Mouse (Mus musculus) layer of hippocampus, postnatal 25 days (tissue): ENCODE results near the gene Apol6. TPM values are rescaled to one million over a fixed set of nuclear protein-coding genes. Genes with fewer than 3 reads are reported as not detected.

Source experiments
- DNase-seq, 2 experiments: peaks; one replicate each; pipeline ENCODE4 v3.0.0; 2022; ENCODE audit warnings: mixed read lengths in 2 of 2, low spot score in 1 of 2; ENCODE audit errors: extremely low spot score in 1 of 2
- total RNA-seq, 2 experiments: library from RNA; stranded (reverse); gene quantifications; 2 replicates each; pipeline ENCODE4 v1.2.3; 2021

Gene Apol6
- total RNA-seq = not detected

DNA sequence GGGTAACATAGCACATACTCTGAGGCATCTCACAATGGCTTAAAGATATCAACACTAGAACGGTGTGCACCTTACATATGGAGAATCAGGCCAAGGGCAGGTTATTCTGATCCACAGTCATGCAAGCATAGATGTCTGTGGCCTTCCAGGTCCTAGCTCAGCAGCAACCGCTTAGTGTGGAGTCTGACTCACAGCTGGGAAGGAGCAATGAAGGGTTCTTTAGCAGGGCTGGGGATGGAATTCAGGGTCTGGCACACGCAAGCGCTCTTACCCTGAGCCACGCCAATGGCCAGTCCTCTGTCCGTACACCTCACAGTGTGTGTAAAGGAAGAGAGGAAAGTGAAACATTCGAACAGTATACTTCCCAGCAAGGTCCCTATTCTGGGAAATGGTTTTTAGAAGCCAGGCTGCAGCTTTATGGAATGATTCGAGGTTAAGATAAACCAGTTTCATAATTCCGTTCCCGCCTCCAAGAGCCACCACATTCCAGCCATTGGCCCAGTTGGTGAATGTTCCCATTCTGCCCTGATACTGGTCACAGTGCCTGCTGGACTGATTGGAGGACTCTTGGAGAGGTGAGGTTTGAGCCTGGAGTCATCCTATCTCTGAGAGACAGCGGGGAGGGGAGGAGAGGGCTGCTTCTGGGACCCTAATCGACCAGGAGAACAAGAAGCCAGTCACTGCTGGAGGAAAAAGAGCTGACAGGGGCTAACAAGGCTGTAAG is at the start of gene Apol6:
Apol6 (plus strand) TSS at position 133 of the 724 bp plus-strand sequence.
- DNase-seq = no peak

GRCm38 (mm10) chr15:76998048-76998447 is 46.5 kb upstream of the Apol6 start:
- no peak for DNase-seq

- peak in 1 of 2 experiments; percentile 25 for DNase-seq
Measured at GRCm38 (mm10) chr15:76998878-76999588, 45.5 kb upstream of the Apol6 start.

DNA sequence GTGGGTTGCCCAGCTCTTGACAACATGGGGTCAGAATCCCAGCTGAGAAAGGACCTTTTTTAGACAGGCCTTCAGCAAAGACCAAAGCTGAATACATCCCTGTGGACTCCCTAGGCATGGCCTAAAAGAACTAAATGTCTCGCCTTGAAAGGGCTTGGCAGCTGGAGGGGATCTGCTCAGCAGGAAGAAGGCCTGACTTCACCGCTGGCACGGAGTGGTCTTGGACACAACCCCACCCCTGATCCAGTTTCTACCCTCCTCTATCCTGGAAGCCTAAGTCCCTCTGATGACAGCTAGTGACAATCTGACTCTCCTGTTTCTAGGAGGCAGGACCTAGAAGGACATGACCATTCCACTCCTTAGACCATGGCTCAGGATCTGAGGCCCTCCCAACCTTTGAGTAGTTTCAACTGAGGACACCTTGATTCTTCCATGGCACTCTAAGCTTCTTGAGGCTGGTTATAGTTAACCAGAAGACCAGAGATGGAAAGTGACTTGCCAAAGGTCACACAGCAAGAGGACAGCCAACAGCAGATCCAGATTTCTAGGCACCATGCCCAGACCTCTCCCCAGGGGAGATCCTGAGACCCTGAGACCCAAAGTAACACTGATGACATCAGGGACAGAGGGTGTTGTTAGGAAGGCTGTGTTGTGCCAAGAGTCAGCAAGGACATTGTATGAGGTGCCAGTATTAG is 41.2 kb upstream of the Apol6 start:
- no peak for DNase-seq

GRCm38 (mm10) chr15:77003868-77004215 is 40.7 kb upstream of the Apol6 start:
- peak in 1 of 2 experiments; percentile 51 for DNase-seq

DNA sequence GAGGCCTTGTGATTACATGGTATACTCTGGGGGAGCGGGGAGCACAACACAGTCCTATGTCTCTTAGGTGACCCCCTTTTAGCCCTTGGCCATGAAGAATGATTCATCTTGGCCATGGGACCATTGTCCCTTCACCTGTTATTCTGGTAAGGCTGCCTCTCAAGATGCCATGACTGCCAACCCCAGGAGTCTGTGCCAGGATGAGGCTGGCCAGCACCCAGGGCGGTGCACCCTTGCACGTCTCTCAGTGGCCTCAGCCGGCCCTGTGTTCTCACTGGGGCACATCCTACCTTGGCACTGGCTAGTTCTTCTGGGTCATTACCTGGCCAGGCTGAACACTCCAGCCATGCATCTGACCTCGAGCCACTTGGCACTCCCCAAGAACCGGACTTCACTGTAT is 35.7 kb upstream of the Apol6 start:
- DNase-seq = no peak

- no peak for DNase-seq
Measured at GRCm38 (mm10) chr15:77013753-77014241, 30.7 kb upstream of the Apol6 start.

GRCm38 (mm10) chr15:77014431-77014830 is 30.1 kb upstream of the Apol6 start:
- DNase-seq = no peak

DNA sequence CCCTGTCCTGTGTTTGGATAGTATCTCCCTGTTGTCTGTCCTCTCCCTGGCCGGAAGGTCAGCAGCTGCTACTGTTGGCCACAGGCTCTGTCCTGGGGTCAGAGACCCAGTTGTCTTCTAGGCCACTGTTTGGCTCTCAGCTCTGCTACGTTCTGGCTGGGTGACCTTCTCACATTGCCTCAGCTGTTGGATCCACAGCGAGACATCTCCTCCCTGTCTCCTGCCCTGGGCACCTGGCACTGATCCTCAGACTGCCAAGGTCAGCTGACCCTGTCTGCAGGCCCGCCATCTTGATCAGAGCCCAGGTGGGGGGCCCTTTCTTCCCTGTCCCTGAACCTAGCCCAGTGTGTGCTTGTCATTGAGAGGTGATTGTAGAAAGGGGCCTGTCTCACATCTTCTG is 29.5 kb upstream of the Apol6 start:
- no peak for DNase-seq

DNA sequence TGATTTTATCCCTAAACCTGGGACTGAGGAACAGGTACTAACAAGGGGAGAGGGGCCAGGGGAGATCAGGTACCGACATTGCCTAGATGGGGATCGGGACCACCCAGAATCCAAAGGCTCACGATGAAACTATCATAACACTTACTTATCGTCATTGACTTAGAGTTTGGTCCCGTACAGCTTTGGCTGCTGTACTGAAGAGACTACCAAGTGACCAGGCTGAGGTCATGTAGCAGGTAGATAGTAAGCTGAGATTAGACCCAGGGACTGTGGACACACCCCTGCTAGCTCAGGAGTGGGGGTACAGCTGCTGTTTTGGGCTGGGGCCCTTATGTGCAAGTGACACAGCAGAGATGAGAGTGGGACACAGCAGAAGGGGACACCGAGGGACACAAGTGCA is 28.0 kb upstream of the Apol6 start:
- DNase-seq = no peak

DNA sequence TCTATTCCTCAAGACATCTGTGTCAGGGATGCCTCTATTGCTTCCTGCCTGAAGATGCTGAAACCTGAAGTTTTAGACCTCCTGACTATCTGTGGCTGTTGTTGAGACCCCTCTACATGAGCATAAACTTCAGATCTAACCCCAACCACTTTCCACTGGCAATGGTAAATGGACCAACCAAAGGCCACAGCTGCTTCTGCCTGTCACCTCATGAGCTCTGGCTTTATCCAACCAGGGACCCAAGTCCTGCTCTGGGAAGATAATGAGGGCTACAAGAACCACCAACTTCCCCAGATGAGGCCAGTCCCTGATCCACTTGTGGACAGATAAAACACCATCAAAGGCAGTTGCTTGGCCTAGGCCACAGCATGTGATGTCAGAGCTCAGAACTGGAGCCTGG is 26.6 kb upstream of the Apol6 start:
- no peak for DNase-seq

GRCm38 (mm10) chr15:77018740-77019340 is 25.7 kb upstream of the Apol6 start:
- no peak for DNase-seq

- DNase-seq = no peak
Measured at GRCm38 (mm10) chr15:77019533-77019932, 25.0 kb upstream of the Apol6 start.

- no peak for DNase-seq
Measured at GRCm38 (mm10) chr15:77020136-77020535, 24.4 kb upstream of the Apol6 start.

DNA sequence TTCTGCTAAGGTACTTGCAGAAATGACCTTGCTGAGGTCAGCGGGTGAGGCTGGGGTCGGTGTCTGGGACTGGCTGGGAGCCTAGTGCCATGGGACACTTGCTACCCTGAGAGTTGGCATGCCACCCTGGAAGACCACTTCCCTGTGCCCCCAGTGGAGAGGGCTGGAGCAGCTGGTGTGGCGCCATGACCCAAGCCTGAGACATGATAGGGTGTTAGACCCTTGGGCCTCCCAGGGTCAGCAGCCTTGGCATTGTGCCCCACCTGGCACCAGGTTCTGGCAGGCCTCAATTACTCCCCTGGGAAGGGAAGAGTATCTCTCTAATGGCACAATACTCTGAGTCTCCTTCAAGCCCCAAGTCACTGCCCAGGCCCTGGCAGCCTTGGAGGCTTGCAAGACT is 23.5 kb upstream of the Apol6 start:
- no peak for DNase-seq

GRCm38 (mm10) chr15:77021851-77022250 is 22.7 kb upstream of the Apol6 start:
- DNase-seq = no peak

- DNase-seq = no peak
Measured at GRCm38 (mm10) chr15:77022401-77022957, 22.1 kb upstream of the Apol6 start.

DNA sequence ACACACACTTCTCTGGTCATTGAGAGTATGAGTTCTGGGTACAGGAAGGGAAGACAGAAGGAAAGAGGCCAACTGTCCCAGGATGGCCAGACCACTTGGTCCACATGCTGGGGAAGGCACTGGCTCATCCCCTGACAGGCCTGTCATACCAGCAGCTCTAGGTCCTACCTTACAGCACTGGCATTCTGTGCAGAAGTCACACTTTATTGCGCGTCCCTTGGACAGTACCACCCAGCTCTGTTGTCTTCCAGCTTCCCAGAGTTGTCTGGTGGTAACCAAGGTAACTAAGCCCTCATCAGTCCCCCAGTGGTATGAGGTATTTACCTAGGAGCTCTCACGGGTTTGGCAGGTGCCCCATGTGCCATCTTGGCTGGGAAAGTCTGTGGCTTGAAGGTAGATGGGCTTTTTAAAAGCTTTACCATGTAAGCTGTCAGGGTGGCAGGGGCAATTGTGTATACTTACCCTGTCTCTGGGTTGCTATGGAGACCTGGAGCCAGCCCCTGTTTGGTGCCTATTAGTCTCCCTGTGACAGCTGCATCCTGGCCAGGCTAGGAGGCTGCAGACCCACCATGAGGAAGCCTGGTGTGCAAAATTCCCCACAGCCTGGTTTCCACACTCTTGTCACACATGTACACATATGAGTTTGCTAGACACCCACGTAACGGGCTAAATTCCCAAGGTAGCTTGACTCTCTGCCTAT is 18.5 kb upstream of the Apol6 start:
- no peak for DNase-seq

DNA sequence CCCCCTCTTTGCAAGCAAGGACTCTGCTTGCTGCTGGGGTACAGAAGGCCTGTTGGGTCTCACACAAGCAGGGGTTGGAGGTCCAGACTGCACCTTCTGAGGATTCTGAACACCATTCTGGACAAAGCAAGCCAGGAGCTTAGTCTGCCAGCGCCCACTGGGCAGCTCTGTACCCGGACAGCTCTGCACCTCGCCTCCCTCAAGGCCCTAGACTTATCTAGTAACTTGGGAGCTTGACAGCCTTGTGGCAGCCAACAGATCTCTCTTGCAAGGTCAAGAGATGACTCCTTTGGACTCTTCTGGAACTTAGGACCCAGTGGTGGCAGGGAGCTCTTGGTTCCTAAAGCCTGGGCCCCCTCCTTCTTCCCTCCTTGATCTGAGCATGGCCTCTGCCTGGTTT is 17.4 kb upstream of the Apol6 start:
- no peak for DNase-seq

- no peak for DNase-seq
Measured at GRCm38 (mm10) chr15:77027675-77028074, 16.9 kb upstream of the Apol6 start.
